Mouse (Mus musculus) midbrain, postnatal 0 days (tissue): ENCODE measurements around the gene Tbc1d2b. TPM values are rescaled to one million over a fixed set of nuclear protein-coding genes. Genes with fewer than 3 reads are reported as not detected.

Source experiments
- ATAC-seq: fragments of 200-750 bp; cut with Nextera tagmentation; 2 replicates; pipeline ENCODE4 v1.8.0; 2017; ENCODE audit warnings: moderate number of reproducible peaks, mild to moderate bottlenecking, moderate TSS enrichment, moderate library complexity; ENCODE audit not compliant: low FRiP score
- DNase-seq: peaks from one replicate; pipeline ENCODE4 v3.0.0-alpha.2; 2015; ENCODE audit warnings: low spot score
- H3K27ac ChIP-seq: fragments of 300-500 bp; sonication (generic); 2 replicates; pipeline ENCODE4 v1.5.1; 2014; ENCODE audit warnings: low read depth, mild to moderate bottlenecking, low read length, mixed read lengths
- H3K27me3 ChIP-seq: fragments of 300-500 bp; sonication (generic); 2 replicates; pipeline ENCODE4 v1.6.1; 2014; ENCODE audit warnings: low read length, control low read depth, mixed read lengths; ENCODE audit not compliant: insufficient read depth
- H3K36me3 ChIP-seq: fragments of 300-500 bp; sonication (generic); 2 replicates; pipeline ENCODE4 v1.6.1; 2014; ENCODE audit warnings: low read length, control low read depth, mixed read lengths; ENCODE audit not compliant: insufficient read depth
- H3K4me1 ChIP-seq: fragments of 300-500 bp; sonication (generic); 2 replicates; pipeline ENCODE4 v1.6.1; 2014; ENCODE audit warnings: mild to moderate bottlenecking, control low read depth, antibody characterized with exemption, low read length, mixed read lengths; ENCODE audit not compliant: insufficient read depth
- H3K4me2 ChIP-seq: fragments of 300-500 bp; sonication (generic); 2 replicates; pipeline ENCODE4 v1.6.1; 2014; ENCODE audit warnings: low read depth, mild to moderate bottlenecking, low read length, mixed read lengths; ENCODE audit not compliant: poor library complexity, severe bottlenecking
- H3K4me3 ChIP-seq: fragments of 300-500 bp; sonication (generic); 2 replicates; pipeline ENCODE4 v1.5.1; 2014; ENCODE audit warnings: low read depth, mild to moderate bottlenecking, low read length, moderate library complexity
- H3K9ac ChIP-seq: fragments of 300-500 bp; sonication (generic); replicated peaks from 2 replicates; pipeline ENCODE4 v1.6.1; 2014; ENCODE audit warnings: mild to moderate bottlenecking, low read length, moderate library complexity, mixed read lengths; ENCODE audit not compliant: poor library complexity, severe bottlenecking
- H3K9me3 ChIP-seq: fragments of 300-500 bp; sonication (generic); 2 replicates; pipeline ENCODE4 v1.6.1; 2016; ENCODE audit warnings: low read length, control low read depth
- CTCF ChIP-seq: IDR thresholded peaks from 2 replicates; pipeline ENCODE4 v1.5.1; 2016; ENCODE audit warnings: antibody characterized with exemption, mild to moderate bottlenecking
- WGBS: fragments of 180-500 bp; shearing (Covaris S2); extraction: QIAGEN DNeasy Blood & Tissue Kit; methylation state at CpG from one replicate; pipeline ENCODE4 v1.1.7; 2014; 5-methylcytosine and 5-hydroxymethylcytosine counted together
- polyA plus RNA-seq: library from polyadenylated mRNA; unstranded; fragments of >200 nt; fragmentation: Nextera tagmentation; extraction: Ambion mirVana; gene quantifications from 2 replicates; pipeline ENCODE4 v1.2.1, GENCODE M21; 2015
- total RNA-seq: library from RNA; depleted of rRNA; stranded (reverse); fragments of >200 nt; gene quantifications from 2 replicates; pipeline ENCODE4 v1.2.3, GENCODE M21; 2014

Gene Tbc1d2b
- total and polyA plus RNA-seq, 2 experiments from 2014 or later, result 3.7 to 21.6 TPM

- no peak for ATAC-seq
- no peaks in the 10 kb centered on the region for H3K9me3 ChIP-seq
- H3K4me1 ChIP-seq, result no peaks in the 10 kb centered on the region
- no peak overlapping the region for H3K27ac ChIP-seq
- H3K4me3 ChIP-seq, result no peak overlapping the region
- H3K36me3 ChIP-seq, result peaks cover 33% of the 10 kb centered on the region
- 86% methylated on average over 5 of the region's 5 CpGs for WGBS
- no peak overlapping the region for H3K4me2 ChIP-seq
- no peak for TF ChIP-seq CTCF
- no peak for DNase-seq
- H3K27me3 ChIP-seq, result no peaks in the 10 kb centered on the region
- no peak overlapping the region for H3K9ac ChIP-seq
Observed at GRCm38 (mm10) chr9:90203233-90203632, 67.4 kb downstream of the Tbc1d2b start.

DNA sequence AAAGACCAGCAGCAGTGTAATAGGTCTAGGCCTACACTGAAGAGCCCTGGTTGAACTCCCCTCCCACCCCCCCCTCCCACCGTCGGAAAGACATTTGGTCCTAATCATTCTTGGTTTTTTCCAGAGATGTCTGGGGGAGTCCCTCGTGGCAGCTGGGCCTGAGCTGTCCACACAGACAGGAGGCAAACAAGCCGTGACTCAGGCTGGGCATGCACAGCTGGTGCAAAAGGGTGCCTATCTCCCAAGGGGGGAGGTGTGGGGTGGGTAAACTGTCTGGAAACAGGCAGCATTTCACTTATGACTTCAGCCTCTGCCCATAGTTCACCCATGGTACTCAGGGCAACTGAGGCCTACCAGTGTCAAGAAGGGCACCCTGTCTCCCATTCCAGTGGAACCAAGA lies 69.1 kb downstream of the Tbc1d2b start:
- H3K4me2 ChIP-seq, result no peak overlapping the region
- H3K27ac ChIP-seq, result no peak overlapping the region
- DNase-seq (no peak), ATAC-seq (no peak)
- H3K36me3 ChIP-seq, result peaks cover 30% of the 10 kb centered on the region
- no peaks in the 10 kb centered on the region for H3K9me3 ChIP-seq
- WGBS, result 66% methylated on average over 4 of the region's 4 CpGs
- no peaks in the 10 kb centered on the region for H3K4me1 ChIP-seq
- no peak overlapping the region for H3K4me3 ChIP-seq
- no peaks in the 10 kb centered on the region for H3K27me3 ChIP-seq
- no peak for TF ChIP-seq CTCF
- H3K9ac ChIP-seq, result no peak overlapping the region

DNA sequence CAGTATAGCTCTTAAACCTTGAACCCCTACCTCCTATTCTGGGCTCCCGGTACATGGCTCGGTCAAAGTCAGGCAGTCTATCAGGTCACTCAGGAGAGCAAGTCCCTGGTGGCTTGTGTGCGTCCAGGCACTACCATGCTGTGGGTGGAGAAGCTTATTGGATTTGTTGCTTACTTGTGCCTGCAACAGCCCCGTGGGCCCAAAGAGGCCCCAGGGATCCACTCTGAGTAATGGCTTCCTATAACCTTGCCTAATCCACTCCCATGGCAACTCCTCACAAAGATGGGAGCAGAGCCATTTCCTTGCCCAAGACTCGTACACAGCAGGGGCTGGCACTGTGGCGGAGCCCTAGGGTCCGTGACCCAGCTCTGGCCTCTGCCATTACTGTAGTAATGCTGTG lies 69.5 kb downstream of the Tbc1d2b start:
- H3K9me3 ChIP-seq, result no peaks in the 10 kb centered on the region
- DNase-seq, result no peak
- H3K4me1 ChIP-seq, result no peaks in the 10 kb centered on the region
- 83% methylated on average over 7 of the region's 7 CpGs for WGBS
- no peaks in the 10 kb centered on the region for H3K27me3 ChIP-seq
- no peak overlapping the region for H3K9ac ChIP-seq
- no peak for TF ChIP-seq CTCF
- no peak overlapping the region for H3K27ac ChIP-seq
- no peak for ATAC-seq
- H3K4me2 ChIP-seq, result no peak overlapping the region
- no peak overlapping the region for H3K4me3 ChIP-seq
- peaks cover 30% of the 10 kb centered on the region for H3K36me3 ChIP-seq

DNA sequence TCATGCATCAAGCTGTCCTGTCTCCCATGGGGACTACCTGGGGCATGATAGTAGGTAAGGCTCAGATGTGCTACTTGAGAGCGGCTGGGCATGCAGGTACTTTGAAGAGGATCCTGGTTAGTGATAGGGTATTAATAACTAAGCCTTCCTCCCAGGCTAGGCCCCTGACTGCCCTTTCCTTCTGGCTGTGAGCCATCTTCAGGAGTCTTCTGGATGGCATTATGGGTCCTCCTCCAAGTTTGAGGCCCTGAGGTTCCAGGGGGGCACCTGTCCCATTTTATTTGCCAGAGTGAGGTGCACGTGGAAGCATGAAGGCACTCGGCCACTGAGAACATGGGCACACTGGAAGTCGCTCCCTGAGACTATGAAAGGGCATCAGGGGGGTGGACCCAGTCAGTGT lies 70.1 kb downstream of the Tbc1d2b start:
- H3K4me3 ChIP-seq, result no peak overlapping the region
- no peak overlapping the region for H3K27ac ChIP-seq
- DNase-seq (no peak), ATAC-seq (no peak)
- no peaks in the 10 kb centered on the region for H3K4me1 ChIP-seq
- WGBS, result 94% methylated on average over 4 of the region's 4 CpGs
- H3K27me3 ChIP-seq, result no peaks in the 10 kb centered on the region
- no peaks in the 10 kb centered on the region for H3K9me3 ChIP-seq
- no peak for TF ChIP-seq CTCF
- no peak overlapping the region for H3K4me2 ChIP-seq
- H3K36me3 ChIP-seq, result peaks cover 29% of the 10 kb centered on the region
- no peak overlapping the region for H3K9ac ChIP-seq

DNA sequence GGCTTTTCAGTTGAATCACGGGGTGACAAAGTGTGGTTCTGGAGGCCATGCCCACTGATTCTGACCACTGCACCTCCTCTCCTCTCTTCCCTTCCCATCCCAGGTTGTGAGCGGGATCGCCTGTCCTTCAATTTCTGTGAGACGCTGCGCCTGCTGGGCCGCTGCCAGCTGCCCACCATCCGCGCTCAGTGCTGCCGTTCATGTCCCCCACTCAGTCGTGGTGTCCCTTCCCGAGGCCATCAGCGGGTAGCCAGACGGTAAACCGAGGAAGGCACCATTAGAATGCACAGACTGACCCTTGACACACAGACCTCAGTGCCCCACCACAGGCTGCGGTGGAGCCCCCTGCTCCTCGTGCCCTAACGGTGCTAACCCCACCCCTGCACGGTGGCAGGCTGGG lies 71.0 kb downstream of the Tbc1d2b start:
- peaks cover 22% of the 10 kb centered on the region for H3K36me3 ChIP-seq
- H3K4me1 ChIP-seq, result no peaks in the 10 kb centered on the region
- H3K9me3 ChIP-seq, result no peaks in the 10 kb centered on the region
- H3K27ac ChIP-seq, result no peak overlapping the region
- no peak overlapping the region for H3K4me3 ChIP-seq
- no peak for TF ChIP-seq CTCF
- H3K27me3 ChIP-seq, result no peaks in the 10 kb centered on the region
- ATAC-seq (no peak), DNase-seq (no peak)
- 93% methylated on average over 18 of the region's 18 CpGs for WGBS
- H3K9ac ChIP-seq, result no peak overlapping the region
- H3K4me2 ChIP-seq, result no peak overlapping the region

- Histone ChIP-seq H3K4me3 (no peak overlapping the region), H3K27me3 (no peaks in the 10 kb centered on the region), H3K9ac (no peak overlapping the region), H3K36me3 (peaks cover 26% of the 10 kb centered on the region), H3K4me2 (no peak overlapping the region), H3K9me3 (no peaks in the 10 kb centered on the region), H3K27ac (no peak overlapping the region), H3K4me1 (no peaks in the 10 kb centered on the region)
- ATAC-seq (no peak), DNase-seq (peak; percentile 33)
- 72% methylated on average over 10 of the region's 10 CpGs for WGBS
- no peak for TF ChIP-seq CTCF
Observed at GRCm38 (mm10) chr9:90198531-90199449, 71.8 kb downstream of the Tbc1d2b start.
